Mouse (Mus musculus): ENCODE results near the gene Stk11ip.

Gene Stk11ip

DNA sequence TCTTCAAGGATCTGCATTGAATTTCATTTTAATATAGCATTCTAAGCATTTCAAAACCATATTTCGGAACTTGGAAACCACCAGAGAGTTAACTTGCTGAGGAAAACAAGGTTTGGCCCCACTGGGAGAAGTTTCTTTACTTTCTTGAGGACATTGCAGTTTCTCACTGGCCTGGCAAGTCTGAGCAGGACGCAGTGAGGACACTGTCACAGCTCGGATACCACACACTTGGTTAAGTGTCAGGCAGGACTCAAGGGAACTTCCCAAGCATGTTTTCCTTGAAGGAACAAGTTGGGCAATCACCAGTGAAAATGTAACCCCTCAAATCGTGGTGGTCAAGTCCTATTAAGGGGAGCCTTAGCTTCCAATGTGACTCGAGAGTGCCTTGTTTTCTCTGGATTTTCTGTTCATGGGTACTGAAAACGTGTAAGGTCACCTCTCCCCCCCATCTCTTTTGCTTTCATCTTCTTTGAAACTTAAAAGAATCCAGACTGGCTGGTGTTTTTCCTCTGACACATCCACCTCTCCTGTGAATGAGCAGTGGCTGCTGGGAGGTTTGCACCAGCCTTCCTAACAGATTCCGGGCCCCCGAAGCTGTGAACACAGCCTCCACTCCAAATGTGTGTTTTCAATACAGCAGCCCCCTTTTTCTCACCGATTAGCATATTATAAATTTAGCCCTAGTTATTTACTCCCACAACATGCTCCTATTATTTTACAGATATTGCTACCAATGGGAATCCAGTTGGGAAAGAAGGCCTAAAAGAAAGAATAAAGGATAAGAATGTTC lies 16.9 kb upstream of the Stk11ip start:
- no peak for DNase-seq

DNA sequence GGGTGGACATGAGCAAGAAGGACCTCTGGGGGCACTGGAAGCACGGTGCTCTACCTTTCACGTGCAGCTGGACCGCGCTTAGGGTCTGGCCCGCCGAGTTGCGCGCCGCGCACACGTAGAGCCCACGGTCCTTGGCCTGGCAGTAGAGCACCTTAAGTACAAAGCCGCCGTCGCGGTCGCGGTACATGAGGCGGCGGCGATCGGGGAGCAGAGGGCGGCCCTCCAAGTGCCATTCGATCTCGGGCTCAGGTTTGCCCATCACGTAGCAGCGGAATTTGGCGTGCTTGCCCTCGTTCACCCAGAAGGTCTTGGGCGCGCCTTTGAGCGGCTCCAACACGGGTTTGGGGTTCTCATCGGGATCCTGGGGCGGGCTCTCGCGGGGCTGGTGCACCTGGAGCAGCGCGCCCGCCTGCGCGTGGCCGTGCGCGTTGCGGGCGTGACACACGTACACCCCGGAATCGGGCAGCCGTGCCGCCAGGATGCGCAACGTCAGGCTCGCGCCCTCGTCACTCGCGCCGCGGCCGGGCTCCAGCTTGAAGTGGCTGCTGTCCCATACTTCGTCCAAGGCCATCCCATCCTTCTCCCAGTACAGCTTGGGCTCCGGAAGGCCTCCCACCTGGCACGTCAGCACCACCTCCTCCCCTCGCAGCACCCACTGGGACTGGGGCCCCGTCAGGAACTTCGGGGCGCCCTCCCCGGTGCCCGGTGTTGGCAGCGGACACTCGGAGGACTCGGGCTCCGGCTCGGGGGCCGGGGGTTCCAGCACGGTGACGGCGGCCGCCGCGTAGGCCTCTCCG lies 16.0 kb upstream of the Stk11ip start:
- DNase-seq: peak; percentile 71 to 81

DNA sequence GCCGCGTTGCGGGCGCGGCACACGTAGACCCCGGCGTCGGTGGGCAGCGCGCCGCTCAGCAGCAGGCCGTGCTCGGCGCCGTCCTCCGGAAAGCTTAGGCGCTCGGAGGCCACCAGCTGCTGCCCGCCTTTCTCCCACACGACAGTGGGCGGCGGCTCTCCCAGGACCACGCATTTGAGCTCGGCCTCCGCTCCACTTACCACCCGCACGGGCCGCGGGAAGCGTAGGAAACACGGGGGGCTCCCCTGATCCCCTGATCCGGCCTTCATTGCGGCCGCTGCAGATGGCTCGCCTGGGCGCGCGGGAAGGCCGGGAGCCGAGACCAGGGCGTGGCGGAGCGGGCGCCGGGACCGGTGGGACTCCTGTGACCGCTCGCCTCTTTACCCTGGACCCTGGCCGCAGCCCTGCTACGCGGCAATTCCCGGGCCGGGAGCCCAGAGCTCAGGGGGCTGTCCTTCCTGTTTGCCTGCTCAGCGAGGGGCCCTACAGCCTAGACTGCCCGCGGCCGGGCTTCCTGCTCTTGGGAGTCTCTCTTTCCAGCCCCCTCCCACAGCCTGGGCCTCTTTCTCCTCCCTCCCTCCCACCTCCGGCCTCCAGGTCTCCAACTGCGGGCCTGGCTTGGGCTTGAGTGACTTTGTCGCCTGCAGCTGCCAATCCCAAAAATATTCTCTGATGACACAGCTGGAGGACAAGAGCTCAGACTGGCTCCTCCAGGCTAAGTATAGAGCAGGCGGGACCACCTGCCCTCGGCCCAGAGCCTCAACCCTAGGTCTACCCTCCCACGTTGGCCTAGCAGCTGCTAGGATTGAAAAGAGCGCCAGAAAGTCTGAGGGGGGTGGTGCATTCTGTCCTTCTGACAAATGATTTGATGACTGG lies 15.1 kb upstream of the Stk11ip start, which contains the start of gene Obsl1:
Gene Obsl1 (minus strand): TSS at position 497 of the 876 bp plus-strand sequence.
- peak; percentile 86 to 92 for DNase-seq

DNA sequence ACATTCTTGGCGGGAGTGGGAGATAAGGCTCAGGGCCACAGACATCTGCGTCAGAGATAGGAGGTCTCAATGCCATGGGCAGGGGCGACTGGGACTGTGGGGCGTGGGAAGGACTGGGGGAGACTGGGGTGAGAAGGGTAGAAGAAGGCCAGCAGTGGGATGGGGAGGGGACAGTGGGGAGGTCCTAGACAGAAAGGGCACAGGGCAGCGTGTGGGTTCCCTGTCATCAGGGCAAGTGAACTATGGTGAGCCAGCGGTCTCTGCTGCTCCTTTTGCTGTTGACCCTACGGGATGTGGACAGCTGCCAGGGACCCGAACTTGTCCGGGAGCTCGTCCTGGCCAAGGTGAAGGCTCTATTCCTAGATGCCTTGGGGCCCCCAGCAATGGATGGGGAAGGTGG lies 14.3 kb upstream of the Stk11ip start, which contains the start of gene Inha:
Gene Inha (plus strand): TSS at position 72 of the 400 bp plus-strand sequence.
- no peak for DNase-seq

DNA sequence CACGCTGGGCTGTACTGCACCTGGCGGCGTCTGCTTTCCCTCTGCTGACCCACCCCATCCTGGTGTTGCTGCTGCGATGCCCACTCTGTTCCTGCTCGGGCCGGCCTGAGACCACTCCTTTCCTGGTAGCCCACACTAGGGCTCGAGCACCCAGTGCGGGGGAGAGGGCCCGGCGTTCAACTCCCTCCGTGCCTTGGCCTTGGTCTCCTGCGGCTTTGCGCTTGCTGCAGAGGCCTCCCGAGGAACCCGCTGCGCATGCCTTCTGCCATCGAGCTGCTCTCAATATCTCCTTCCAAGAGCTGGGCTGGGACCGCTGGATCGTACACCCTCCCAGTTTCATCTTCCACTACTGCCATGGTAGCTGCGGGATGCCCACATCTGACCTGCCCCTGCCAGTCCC lies 11.7 kb upstream of the Stk11ip start:
- no peak for DNase-seq

DNA sequence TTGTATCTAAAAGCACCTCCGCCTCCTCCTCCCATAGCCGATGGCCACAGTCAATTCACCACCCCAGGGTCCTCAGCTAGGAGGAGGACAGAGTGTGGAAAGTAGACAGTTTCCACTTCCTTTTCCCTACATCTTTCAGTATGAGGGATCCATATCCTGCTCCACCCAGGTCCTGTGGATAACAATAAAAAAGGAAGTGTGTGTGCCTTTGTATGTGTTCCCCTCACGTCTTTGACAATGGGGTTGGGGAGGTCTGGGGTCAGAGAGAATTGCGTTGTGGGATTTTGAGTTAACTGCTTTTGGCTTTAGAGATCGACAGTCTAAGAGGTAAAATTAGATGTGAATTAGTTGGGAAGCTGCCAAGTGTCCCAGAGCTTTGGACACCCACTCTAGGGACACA lies 11.2 kb upstream of the Stk11ip start:
- no peak for DNase-seq

DNA sequence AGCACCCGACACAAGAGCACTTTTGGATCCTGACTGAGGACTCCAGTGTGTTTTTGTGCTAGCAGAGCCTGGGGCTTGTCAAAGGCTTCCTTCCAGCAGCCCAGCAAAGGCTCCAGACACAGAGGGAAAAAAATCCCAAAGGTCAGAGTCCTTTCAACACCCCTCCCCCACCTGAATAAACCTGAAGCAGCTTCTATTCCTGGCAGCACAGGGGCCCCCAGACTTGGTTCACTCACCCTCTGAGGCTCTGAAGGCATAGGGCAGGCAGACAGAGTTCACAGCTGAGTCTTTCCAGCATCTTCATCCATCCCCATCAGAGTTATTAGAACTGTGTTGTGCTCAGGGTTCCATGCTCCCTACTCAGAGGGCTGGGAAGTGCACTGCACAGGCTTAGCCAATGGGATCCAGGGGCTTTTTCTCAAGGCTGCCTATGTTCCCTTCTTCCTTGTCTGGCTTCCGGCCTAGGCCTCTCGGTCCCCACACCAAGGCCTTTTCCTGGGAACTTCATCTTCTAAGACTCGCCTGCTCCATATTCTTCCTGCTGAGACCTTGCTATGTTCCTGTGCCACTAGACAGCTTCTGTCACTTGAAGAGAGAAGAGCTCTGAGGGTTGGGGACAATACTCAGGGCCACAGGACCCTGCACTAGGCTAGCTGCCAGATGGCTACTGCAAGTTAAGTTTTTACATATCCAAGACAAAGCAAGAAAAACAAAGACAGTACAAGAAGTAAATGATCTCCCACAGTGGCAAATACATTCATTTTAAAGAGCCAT lies 9.7 kb upstream of the Stk11ip start:
- DNase-seq: peak in 1 of 2 experiments; percentile 46

DNA sequence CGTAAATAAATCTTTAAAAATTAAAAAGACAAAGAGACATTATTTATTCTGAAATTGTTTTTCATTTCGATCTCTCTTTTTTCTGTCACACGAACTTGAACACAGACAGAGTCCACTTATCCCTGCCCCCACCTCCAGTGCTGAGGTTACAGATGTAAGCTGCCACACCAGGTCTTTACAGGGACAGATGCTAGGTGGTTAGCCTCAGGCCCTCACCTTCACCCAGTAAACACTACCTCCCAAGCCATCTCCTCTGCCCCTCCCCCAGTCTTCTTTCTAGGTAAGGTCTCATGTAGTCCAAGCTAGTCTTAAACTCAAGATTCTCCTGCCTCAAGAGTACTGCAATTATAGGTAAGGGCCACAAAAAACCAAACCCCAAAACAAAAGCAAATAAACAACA lies 8.8 kb upstream of the Stk11ip start:
- no peak for DNase-seq

DNA sequence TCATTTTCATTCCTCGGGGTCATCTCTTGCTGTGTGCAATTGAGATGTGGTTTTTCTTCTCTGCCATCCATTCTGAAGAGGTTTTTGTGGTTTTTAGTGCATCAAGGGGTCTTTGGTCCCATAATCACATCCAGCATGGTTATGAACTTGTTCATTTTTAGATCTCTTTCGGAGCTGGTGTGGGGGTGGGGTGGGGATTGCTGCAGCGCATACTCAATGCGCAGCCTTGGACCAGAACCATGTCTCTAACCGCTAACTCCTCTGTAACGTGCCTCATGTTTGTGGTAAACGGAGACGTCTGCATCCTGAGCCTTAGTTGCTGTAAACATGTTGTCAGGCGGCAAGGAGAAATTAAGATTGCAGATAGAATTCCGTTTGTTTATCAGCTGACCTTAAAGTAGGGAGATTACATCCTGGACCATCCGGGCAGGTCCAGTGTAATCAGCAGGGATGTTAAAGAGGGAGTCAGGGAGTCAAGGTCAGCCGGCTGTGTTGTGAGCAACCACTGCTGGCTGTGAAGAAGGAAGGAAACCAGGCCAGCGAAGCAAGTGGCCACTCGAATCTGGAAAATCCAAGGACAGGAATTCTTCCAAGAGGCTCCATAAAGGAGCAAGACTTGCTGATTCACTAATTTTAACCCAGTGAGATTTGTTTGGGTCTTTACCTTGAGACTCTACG lies 4.5 kb upstream of the Stk11ip start:
- DNase-seq: no peak

DNA sequence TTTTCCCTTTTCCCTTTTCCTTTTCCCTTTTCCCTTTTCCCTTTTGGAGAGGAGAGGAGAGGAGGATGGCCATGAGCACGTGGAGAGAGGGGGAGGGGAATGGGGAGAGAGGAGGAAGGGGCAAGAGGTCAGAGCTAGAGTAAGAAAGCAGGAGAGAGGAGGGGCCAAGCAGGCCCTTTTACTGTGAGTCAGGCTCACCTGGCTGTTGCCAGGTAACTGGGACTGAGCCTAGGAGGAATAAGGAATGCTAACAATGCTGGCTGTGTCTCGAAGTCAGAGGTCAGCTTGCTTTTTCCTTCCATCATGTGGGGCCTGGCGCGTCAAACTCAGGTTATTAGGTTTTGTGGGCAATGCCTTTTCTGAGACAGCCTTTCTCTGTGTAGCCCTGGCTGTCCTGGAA lies 3.3 kb upstream of the Stk11ip start:
- DNase-seq: peak in 1 of 2 experiments; percentile 33

DNA sequence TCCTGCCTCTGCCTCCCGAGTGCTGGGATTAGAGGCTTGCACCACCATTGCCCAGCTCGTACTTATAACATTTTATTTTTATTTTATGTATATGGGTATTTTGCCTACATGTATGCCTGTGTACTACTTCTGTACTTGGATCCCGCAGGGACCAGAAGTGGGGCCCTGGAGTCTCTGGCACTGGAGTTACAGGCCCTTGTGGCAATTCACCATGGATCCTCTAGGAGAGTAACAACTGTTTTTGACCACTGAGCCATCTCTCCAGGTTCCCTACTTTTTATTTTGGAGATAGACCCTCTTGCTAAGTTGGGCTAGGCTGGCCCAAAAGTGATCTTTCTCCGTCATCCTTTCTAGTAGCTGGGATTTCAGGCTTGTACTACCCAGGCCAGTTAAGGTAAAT lies 2.9 kb upstream of the Stk11ip start:
- no peak for DNase-seq

DNA sequence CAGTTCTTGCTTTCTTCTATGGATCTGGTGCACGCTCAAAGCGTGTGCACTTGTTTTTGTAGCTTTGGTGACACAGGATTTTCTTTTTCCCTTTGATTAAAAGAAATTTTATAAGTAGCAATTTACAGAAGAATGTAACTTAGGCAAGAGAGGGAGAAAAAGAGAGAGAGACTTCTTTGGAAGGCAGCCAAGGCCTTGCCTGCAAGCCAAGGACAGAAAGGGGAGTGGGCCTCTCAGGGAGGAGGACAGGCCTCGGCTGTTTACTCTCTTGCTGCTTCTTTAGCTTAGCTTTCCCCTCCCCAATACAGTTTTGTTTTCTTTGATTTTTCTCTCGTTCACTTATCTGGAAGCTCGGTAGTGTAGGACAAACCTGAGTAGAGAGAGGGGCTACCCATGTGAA lies 1.8 kb upstream of the Stk11ip start:
- DNase-seq: peak in 1 of 2 experiments; percentile 43

DNA sequence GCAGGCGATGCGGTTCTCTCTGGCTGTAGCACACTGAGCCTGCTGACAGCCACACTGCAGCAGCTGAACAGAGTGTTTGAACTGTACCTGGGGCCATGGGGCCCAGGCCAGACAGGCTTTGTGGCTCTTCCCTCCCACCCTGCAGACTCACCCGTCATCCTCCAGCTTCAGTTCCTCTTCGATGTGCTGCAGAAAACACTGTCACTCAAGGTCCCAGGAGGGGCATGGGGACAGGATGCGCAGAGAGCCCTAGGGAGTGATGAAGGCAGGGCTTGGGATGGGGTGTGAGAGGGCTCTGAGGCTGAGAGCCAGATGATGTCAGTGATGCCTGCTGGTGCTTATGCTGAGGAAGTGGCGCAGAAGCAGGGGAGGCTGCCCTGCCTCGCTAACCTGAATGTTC lies 3.4 kb downstream of the Stk11ip start:
- DNase-seq: no peak

DNA sequence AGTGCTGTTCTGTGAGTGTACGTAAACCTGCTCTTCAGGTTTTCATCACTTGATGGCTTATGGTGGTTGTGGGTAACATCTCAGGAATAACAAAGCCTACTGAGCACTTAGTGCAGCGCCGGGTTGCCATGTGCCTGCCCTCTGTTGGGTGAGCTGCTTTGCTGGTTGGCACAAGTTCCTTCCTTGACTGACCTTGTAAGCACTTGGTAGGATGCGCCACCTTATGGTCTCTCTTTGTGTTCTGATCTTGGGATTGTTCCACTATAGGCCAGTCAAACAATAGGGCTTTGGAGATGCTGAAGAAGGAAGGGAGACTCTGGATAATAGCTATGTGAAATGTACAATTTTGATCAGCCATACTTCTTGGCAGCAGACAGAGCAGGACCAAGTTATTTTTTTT lies 9.2 kb downstream of the Stk11ip start:
- no peak for DNase-seq

DNA sequence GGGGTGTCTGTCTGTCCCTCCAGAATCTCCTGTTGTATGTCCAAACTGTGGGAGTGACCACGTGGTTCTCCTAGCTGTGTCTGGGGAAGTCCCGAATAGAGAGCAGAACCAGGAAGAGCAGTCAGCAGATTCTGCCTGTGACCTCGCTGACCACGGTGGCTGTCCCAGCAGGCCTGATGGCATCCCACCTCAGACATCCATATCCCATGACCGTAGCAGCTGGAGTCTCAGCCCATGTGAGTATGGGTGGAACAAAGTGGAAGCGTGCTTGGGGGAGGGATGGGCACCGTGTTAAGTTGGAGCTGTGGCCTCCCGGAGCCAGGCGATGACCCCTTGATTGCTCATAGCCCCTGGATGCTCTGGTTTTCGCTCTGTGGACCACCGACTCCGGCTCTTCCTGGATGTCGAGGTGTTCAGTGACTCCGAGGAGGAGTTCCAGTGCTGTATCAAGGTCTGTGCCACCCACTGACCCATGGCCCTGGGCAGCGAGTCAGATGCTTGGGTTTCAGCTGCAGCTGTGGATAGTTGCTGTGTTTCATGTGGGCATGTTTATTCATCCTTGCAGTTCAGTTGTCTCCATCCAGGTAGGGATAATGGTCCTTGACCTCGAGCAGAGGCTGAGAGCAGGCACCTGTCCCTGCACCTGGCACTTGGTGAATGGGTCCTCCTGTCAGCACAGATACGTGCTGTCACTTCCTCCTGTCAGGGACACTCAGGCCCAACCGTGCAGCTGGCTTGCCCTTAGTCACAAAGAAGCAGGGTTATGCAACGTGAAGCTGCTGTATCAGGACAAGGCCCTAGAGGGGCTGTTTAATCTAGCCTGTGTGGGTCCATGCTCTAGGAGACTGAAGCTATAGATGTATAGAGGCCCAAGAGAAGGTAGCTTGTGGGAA lies 11.2 kb downstream of the Stk11ip start:
- DNase-seq: no peak

DNA sequence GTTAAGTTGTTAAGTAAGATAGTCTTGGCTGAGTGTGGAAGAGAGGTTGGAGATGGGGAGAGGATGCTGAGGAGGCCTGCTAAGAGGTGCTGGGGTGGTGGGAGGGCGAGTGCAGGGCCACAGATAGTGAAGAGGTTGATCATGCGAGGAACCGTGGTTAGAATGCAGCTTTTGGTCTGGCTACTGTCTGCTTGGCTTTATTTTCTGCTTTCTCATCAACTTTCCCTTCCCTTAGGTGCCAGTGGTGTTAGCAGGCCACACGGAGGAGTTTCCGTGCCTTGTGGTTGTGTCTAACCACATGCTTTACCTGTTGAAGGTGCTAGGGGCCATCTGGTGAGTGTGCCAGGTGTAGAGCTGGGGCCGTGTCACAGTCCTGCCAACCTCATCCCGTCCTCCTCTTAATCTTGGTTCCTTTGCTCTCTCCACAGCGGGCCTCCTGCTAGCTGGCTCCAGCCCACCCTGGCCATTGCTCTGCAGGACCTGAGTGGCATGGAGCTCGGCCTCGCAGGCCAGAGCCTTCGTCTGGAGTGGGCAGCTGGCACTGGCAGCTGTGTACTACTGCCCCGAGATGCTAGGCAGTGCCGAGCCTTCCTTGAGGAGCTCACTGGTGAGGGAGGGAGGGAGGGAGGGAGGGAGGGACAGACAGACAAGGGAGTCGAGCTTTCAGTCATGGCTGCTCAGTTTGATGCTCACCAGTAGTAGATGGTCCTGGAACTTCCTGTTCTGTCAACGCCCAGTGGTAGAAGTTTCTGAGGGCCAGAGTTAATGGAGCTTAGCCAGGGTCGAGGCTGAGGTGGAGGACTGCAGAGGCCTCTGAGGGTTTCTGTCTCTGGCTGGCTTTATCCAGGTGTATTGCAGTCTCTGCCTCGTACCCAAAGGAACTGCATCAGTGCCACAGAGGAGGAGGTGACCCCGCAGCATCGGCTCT lies 12.3 kb downstream of the Stk11ip start:
- no peak for DNase-seq

DNA sequence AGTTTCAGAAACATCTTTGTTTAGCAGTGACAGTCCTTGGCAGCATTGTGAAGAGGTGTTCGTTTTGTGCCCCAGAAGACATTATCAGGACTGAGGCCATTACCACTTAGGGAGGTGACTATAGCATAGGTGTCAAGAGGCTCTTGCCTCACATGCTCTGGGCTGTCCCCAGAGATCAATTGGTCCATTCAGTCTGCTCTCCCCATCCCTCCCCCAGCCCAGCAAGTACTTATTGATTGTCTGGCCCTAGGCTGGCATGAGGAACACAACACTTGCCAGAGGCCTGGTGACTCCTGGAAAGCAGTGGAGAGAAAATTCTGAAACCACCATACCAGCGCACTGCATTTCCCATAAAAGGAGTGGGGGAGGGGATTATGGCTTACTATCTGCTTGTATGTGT lies 16.3 kb downstream of the Stk11ip start:
- DNase-seq: no peak

DNA sequence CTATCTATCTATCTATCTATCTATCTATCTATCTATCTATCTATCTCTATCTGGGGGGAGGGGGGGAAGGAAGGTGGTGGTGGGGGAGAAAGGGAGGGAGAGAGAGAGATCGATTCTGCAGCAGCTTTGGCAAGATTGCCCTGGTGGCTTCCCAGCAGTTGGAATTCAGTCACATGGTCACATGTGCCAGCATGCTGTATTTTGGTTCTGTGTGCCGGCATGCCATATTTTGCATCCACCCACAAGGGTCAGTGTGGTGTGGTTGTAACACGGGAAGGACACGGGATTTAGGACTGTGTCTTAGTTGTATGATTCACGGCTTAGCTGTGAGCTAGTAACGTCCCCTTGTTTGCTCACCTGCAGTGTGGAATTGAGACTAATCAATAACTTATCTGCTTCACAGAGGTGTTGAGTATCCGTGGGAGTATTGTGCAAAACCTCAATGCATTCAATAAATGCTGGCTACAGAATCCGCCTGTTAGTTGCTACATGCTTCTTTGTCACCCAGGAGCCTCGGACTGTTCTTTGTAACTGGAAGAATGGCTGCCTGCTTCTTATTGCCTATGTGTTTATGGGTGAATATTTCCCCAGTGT lies 17.4 kb downstream of the Stk11ip start:
- DNase-seq: no peak

DNA sequence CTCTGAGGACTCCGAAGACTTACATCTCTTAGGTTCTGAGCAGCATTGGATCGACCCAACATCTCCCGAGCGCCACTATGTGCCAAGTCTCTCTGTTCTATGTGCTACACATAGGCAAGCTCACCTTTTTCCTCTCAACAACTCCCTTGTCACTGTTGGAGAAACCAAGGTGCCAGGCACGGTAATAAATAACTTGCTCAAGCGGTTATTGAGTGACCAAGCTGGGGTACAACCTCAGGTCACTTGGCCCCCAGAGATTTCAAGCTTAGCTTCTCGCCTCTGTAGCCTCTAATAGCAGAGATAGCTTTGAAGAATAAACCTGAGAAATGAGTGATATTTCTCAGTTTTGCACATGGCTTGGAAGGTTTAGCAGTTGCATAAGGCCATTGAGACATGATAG lies 20.2 kb downstream of the Stk11ip start:
- DNase-seq: no peak

All from kidney, postnatal 4 days (tissue).